Mouse (Mus musculus) brain, adult 10 weeks (tissue): ENCODE data around the gene Fxr2. TPM values are rescaled to one million over a fixed set of nuclear protein-coding genes. Genes with fewer than 3 reads are reported as not detected.

ENCODE experiments used
- polyA plus RNA-seq: library from polyadenylated mRNA; stranded (reverse); fragments of 350-450 nt; fragmentation: Illumina TruSeq; extraction: RNeasy Lipid Tissue Mini Kit (QIAGEN cat#74804); gene quantifications from one replicate; pipeline ENCODE4 v1.2.3, GENCODE M21; 2015; ENCODE audit warnings: low read depth, low replicate concordance

Gene Fxr2
- polyA plus RNA-seq = 92.2 TPM

GRCm38 (mm10) chr11:69632284-69633089 lies at the start of gene Fxr2:
Gene Fxr2 (plus strand): TSS chr11:69632990.

GRCm38 (mm10) chr11:69605726-69606490 lies 26.9 kb upstream of the Fxr2 start, which contains the start of gene Atp1b2:
Gene Atp1b2 (minus strand): TSS chr11:69605942.

GRCm38 (mm10) chr11:69617805-69618204 lies 15.0 kb upstream of the Fxr2 start, which contains the start of gene Shbg:
Gene Shbg (minus strand): TSS chr11:69617905.

GRCm38 (mm10) chr11:69621571-69622268 lies 11.1 kb upstream of the Fxr2 start, which contains the start of gene Sat2:
Gene Sat2 (plus strand): TSS chr11:69622024.

GRCm38 (mm10) chr11:69655264-69656064 lies 22.7 kb downstream of the Fxr2 start, which contains the start of gene Sox15:
Gene Sox15 (plus strand): TSS chr11:69655314.

GRCm38 (mm10) chr11:69662213-69662966 lies 29.6 kb downstream of the Fxr2 start, which contains the start of gene Mpdu1:
Gene Mpdu1 (minus strand): TSS chr11:69662642.

GRCm38 (mm10) chr11:69665961-69666664 lies 33.3 kb downstream of the Fxr2 start, which contains the start of gene Cd68:
Gene Cd68 (minus strand): TSS chr11:69666153.

GRCm38 (mm10) chr11:69672211-69672706 lies 39.5 kb downstream of the Fxr2 start, which contains the start of gene Eif4a1:
Gene Eif4a1 (minus strand): TSS chr11:69672423.

GRCm38 (mm10) chr11:69681314-69682208 lies 48.8 kb downstream of the Fxr2 start, which contains the start of gene Senp3:
Gene Senp3 (minus strand): TSS chr11:69682084.

GRCm38 (mm10) chr11:69685526-69686148 lies 52.8 kb downstream of the Fxr2 start, which contains the start of gene Tnfsf13:
Gene Tnfsf13 (minus strand): TSS chr11:69685784.

GRCm38 (mm10) chr11:69695361-69696181 lies 62.8 kb downstream of the Fxr2 start, which contains the start of the genes Tnfsf12 and Tnfsfm13:
Gene Tnfsf12 (minus strand): TSS chr11:69695849.
Gene Tnfsfm13 (minus strand): TSS chr11:69696098.

Other genes with a start within 250 kb of the Fxr2 start
- 175 TPM for gene Naa38, start 237.5 kb upstream of the Fxr2 start, polyA plus RNA-seq
- 37.8 TPM for gene Cyb5d1, start 237.4 kb upstream of the Fxr2 start, polyA plus RNA-seq
- gene Tmem88, start 234.8 kb upstream of the Fxr2 start, polyA plus RNA-seq = 2.1 TPM
- gene Kdm6b, start 219.3 kb upstream of the Fxr2 start, polyA plus RNA-seq = 8.6 TPM
- gene Dnah2, start 83.9 kb upstream of the Fxr2 start, polyA plus RNA-seq = 1.4 TPM
- 78.5 TPM for gene Efnb3, start 72.8 kb upstream of the Fxr2 start, polyA plus RNA-seq
- 12.1 TPM for gene Wrap53, start 52.7 kb upstream of the Fxr2 start, polyA plus RNA-seq
- gene Trp53, start 52.6 kb upstream of the Fxr2 start, polyA plus RNA-seq = 21.0 TPM
- 372 TPM for gene Atp1b2, start 27.0 kb upstream of the Fxr2 start, polyA plus RNA-seq
- gene Shbg, start 15.1 kb upstream of the Fxr2 start, polyA plus RNA-seq = not detected
- 20.6 TPM for gene Sat2, start 11.0 kb upstream of the Fxr2 start, polyA plus RNA-seq
- not detected for gene Sox15, start 22.3 kb downstream of the Fxr2 start, polyA plus RNA-seq
- 97.8 TPM for gene Mpdu1, start 29.7 kb downstream of the Fxr2 start, polyA plus RNA-seq
- 18.2 TPM for gene Cd68, start 33.2 kb downstream of the Fxr2 start, polyA plus RNA-seq
- 435 TPM for gene Eif4a1, start 39.4 kb downstream of the Fxr2 start, polyA plus RNA-seq
- gene Senp3, start 49.1 kb downstream of the Fxr2 start, polyA plus RNA-seq = 110 TPM
- gene Tnfsf13, start 52.8 kb downstream of the Fxr2 start, polyA plus RNA-seq = 4.0 TPM
- gene Tnfsf12, start 62.9 kb downstream of the Fxr2 start, polyA plus RNA-seq = 14.5 TPM
- gene Tnfsfm13, start 63.1 kb downstream of the Fxr2 start, polyA plus RNA-seq = 2.1 TPM
- gene Polr2a, start 125.6 kb downstream of the Fxr2 start, polyA plus RNA-seq = 26.2 TPM
- not detected for gene Slc35g3, start 129.0 kb downstream of the Fxr2 start, polyA plus RNA-seq
- 61.8 TPM for gene Zbtb4, start 132.9 kb downstream of the Fxr2 start, polyA plus RNA-seq
- gene Chrnb1, start 163.0 kb downstream of the Fxr2 start, polyA plus RNA-seq = 0.61 TPM
- 16.9 TPM for gene Fgf11, start 168.9 kb downstream of the Fxr2 start, polyA plus RNA-seq
- not detected for gene Tmem102, start 172.6 kb downstream of the Fxr2 start, polyA plus RNA-seq
- gene Gm39566, start 182.3 kb downstream of the Fxr2 start, polyA plus RNA-seq = not detected
- not detected for gene Spem2, start 185.5 kb downstream of the Fxr2 start, polyA plus RNA-seq
- not detected for gene Spem1, start 189.2 kb downstream of the Fxr2 start, polyA plus RNA-seq
- 101 TPM for gene Nlgn2, start 204.8 kb downstream of the Fxr2 start, polyA plus RNA-seq
- gene Tmem256, start 205.5 kb downstream of the Fxr2 start, polyA plus RNA-seq = 280 TPM
- 18.8 TPM for gene Plscr3, start 213.4 kb downstream of the Fxr2 start, polyA plus RNA-seq
- gene Tnk1, start 225.7 kb downstream of the Fxr2 start, polyA plus RNA-seq = not detected
- gene Tmem95, start 245.0 kb downstream of the Fxr2 start, polyA plus RNA-seq = not detected
- 1.7 TPM for gene Kctd11, start 248.4 kb downstream of the Fxr2 start, polyA plus RNA-seq